Mouse (Mus musculus): ENCODE measurements around the gene Stxbp4. TPM values are rescaled to one million over a fixed set of nuclear protein-coding genes. Genes with fewer than 3 reads are reported as not detected.
A peak's percentile ranks its signal among the peaks of the same experiment; 100 is the strongest.

Gene Stxbp4
- total and polyA plus RNA-seq, 3 experiments = 3.7 to 5.6 (median 4.6) TPM

GRCm38 (mm10) chr11:90650231-90650885 lies 12.5 kb upstream of the Stxbp4 start:
- no peaks in the 10 kb centered on the region for H3K79me2 ChIP-seq (replicated peaks; ENCODE audit: control insufficient read depth, extremely low read depth, insufficient read depth, poor library complexity, severe bottlenecking)
- no peaks in the 10 kb centered on the region for H3K9me3 ChIP-seq (replicated peaks; ENCODE audit: low read length)
- H3K36me3 ChIP-seq (replicated peaks in 1 of 2; ENCODE audit: control insufficient read depth in 1 of 2, insufficient read depth in 1 of 2, low read length in 1 of 2) = peaks cover 28 to 55% of the 10 kb centered on the region in 2 experiments

GRCm38 (mm10) chr11:90649777-90650176 lies 11.9 kb upstream of the Stxbp4 start:
- no peaks in the 10 kb centered on the region for H3K27me3 ChIP-seq (replicated peaks)
- H3K9ac ChIP-seq (ENCODE audit: insufficient read depth, low read depth) = no peak overlapping the region
- H3K4me1 ChIP-seq (ENCODE audit: control insufficient read depth in 1 of 2, insufficient read depth in 2 of 2) = peaks cover 0 to 4% of the 10 kb centered on the region in 2 experiments; a peak in 1 of 4 replicates
- H3K27ac ChIP-seq (ENCODE audit: insufficient read depth, low read depth) = no peak overlapping the region
- in situ Hi-C loops (cut with MboI; ENCODE audit: low pct_ligation_motif_present, low pct_unique_long_range_greater_than_20kb, low sequenced_read_pairs) = no loop called here
- H3K4me2 ChIP-seq (ENCODE audit: insufficient read depth, low read depth, poor library complexity, severe bottlenecking) = no peak overlapping the region
- peak; percentile 4; the same call in 1 of the 2 replicates for TF ChIP-seq POLR2AphosphoS2 (IDR thresholded peaks at IDR 0.05; ENCODE audit: low read depth, low read length)
- no peak for TF ChIP-seq JUND (conservative IDR thresholded peaks at IDR 0.05; ENCODE audit: low read depth, low read length)
- TF ChIP-seq HCFC1 (IDR thresholded peaks at IDR 0.05; ENCODE audit: low read depth, low read length) = no peak
- no peak for TF ChIP-seq ETS1 (conservative IDR thresholded peaks at IDR 0.05; ENCODE audit: low read depth, low read length)
- H3K9me3 ChIP-seq (replicated peaks; ENCODE audit: low read length) = no peaks in the 10 kb centered on the region
- no peak for DNase-seq (ENCODE audit: extremely low read depth)
- H3K36me3 ChIP-seq (replicated peaks in 1 of 2; ENCODE audit: control insufficient read depth in 1 of 2, insufficient read depth in 1 of 2, low read length in 1 of 2) = peaks cover 34 to 61% of the 10 kb centered on the region in 2 experiments
- dilution Hi-C loops (cut with MboI; ENCODE audit: extremely low pct_ligation_motif_present, extremely low pct_unique_long_range_greater_than_20kb, low sequenced_read_pairs) = no loop called here
- H3K4me3 ChIP-seq (replicated peaks in 1 of 3; ENCODE audit: low read depth in 2 of 3, low read length in 2 of 3, poor library complexity in 1 of 3) = no peak overlapping the region
- no peaks in the 10 kb centered on the region for H3K79me2 ChIP-seq (replicated peaks; ENCODE audit: control insufficient read depth, extremely low read depth, insufficient read depth, poor library complexity, severe bottlenecking)

More at GRCm38 (mm10) chr11:90650231-90650885, 12.5 kb upstream of the Stxbp4 start:
- H3K9ac ChIP-seq (ENCODE audit: insufficient read depth, low read depth) = no peak overlapping the region
- in situ Hi-C loops (cut with MboI; ENCODE audit: low pct_ligation_motif_present, low pct_unique_long_range_greater_than_20kb, low sequenced_read_pairs) (no loop called here), dilution Hi-C loops (cut with MboI; ENCODE audit: extremely low pct_ligation_motif_present, extremely low pct_unique_long_range_greater_than_20kb, low sequenced_read_pairs) (no loop called here)
- no peak for DNase-seq (ENCODE audit: extremely low read depth)
- H3K4me2 ChIP-seq (ENCODE audit: insufficient read depth, low read depth, poor library complexity, severe bottlenecking) = no peak overlapping the region
- TF ChIP-seq UBTF (IDR thresholded peaks at IDR 0.05; ENCODE audit: low read depth, low read length) (no peak), USF2 (conservative IDR thresholded peaks at IDR 0.05; ENCODE audit: low read depth, low read length) (no peak), MAZ (IDR thresholded peaks at IDR 0.05; ENCODE audit: low read depth, low read length) (no peak), TBP (conservative IDR thresholded peaks at IDR 0.05; ENCODE audit: low read depth, low read length) (no peak), BHLHE40 (IDR thresholded peaks at IDR 0.05; ENCODE audit: low read depth, low read length) (no peak), MYC (IDR thresholded peaks at IDR 0.05; ENCODE audit: low read depth, low read length) (no peak), NRF1 (IDR thresholded peaks at IDR 0.05; ENCODE audit: low read depth, low read length) (no peak), MXI1 (IDR thresholded peaks at IDR 0.05; ENCODE audit: low read depth, low read length) (no peak), RCOR1 (conservative IDR thresholded peaks at IDR 0.05; ENCODE audit: low read depth, low read length) (no peak)
- H3K4me1 ChIP-seq (ENCODE audit: control insufficient read depth in 1 of 2, insufficient read depth in 2 of 2) = peaks cover 0 to 4% of the 10 kb centered on the region in 2 experiments; a peak in 1 of 4 replicates
- H3K4me3 ChIP-seq (replicated peaks in 1 of 3; ENCODE audit: low read depth in 2 of 3, low read length in 2 of 3, poor library complexity in 1 of 3) = no peak overlapping the region
- H3K27ac ChIP-seq (ENCODE audit: insufficient read depth, low read depth) = no peak overlapping the region
- no peaks in the 10 kb centered on the region for H3K27me3 ChIP-seq (replicated peaks)

Data from CH12.LX (cell line).